Mouse (Mus musculus) Muller cell, postnatal 12 days (primary cell): ENCODE data around the gene Nr3c2.

ENCODE experiments used
- DNase-seq: peaks from one replicate; pipeline ENCODE4 v3.0.0-alpha.2; 2015; ENCODE audit errors: inconsistent ontology term

Nr3c2 gene

DNA sequence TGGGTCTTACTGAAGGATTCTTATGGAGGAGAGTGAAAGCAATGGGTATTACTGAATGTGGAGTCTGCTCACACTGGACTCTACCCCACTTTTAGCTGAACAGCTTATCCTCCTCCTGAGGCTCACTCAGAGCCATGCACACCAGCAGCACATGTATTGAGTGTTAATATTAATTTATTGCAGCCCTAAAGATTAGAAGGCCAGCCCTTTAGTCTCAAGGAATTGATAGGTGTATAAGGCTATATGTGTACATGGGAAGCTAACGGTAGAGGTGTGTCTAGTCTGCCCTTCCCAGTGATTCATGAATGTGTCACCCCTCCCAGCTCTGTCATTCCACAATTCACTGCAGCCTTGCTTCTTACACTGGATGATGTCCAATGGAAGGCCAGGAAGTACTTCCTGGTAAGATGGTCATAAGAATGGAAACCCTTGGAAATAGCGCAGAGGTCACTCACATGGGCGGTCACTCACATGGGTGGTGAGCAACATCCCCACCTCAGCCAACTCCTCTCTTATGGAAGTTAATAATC, 156.3 kb downstream of the Nr3c2 start:
- DNase-seq = no peak

DNA sequence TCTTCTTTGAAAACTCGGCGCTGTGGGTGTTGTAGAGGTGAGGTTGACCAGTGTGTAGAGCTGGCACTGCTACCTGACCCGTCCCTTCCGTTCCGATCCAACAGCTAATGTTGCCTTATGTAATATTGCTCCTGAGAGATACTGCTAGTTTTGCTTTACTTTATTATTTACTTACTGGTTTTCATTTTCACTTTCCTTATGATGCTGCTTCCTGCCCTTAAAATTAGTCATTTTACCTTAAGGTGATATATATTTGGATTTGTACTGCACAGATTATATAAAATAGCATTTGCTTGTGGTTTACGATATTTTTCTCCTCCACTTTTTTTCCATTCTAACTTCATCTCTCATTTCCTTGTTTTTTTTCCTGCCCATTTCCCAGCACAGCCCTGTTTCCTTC, 157.6 kb downstream of the Nr3c2 start:
- no peak for DNase-seq

DNA sequence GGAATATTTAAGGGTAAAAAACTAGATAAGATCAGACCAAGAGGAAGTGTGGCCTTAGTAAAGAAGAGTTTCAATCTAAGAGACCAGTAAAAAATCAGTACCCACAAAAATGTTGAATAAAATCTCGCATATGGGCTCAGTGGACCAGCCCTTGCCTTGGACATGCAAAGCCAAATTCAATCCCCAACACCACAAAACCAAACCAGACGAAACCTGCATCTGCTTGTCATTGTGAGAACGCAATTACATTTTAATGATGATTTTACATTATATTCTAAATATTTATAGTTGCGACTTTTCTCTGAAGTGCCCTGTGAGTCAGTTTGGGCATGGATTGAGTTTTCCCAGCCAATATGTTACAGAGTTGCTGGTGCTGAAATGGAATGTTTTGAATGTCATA, 183.4 kb downstream of the Nr3c2 start:
- no peak for DNase-seq

DNA sequence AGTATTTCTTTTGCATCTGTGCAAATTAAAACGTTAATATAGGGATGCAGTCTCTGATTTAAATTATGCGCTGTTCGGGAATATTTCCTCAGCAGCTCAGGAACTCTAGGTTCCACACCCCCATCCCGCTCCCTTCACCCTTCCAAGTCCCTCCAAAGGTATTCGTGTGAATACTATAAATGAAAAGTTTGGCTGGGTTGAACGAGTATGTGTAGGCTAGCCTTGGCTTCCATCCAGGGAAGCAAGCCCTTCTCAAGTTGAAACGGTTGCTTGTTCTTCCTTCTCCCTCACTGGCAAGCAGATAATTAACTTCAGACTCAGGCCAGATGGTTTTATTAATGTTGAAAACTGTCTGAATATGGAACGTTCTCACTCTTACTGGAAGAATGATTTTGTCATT, 186.8 kb downstream of the Nr3c2 start:
- no peak for DNase-seq

DNA sequence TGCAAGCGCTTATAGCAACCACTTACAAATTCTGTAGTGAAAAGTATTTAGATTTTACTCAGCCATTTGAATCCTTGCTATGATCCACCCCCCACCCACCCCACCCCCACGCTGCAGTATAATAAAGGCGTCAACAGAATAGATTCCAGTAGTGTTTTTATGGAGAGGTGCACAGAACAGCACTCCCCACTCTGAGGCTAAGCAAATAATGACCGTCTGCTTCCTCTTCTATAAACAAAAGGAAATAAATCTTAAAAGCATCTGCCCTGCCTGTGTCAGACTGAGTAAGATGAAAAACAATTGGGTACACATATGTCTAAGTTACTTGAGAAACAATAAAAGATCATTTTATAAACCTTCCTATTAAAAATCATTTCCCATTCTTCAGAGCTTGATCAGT, 197.5 kb downstream of the Nr3c2 start:
- no peak for DNase-seq

DNA sequence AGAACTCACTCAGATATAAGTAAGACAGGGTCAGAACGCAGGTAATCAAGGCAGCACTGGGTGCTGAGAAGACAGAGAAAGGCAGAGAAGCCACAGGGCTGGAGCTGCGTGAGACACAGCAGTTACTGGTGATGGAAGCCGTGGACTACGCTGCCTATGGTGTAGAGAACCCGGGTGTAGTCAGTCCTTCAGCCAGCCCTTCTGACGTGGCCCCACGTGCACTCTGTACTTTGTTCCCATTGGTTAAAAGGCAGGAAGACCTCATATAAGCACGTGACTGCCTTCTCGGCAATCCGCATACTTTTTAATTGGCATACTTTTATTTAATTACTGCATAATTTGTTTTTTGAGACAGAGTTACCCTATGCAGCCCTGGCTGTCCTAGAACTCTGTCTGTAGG, 198.9 kb downstream of the Nr3c2 start:
- no peak for DNase-seq

DNA sequence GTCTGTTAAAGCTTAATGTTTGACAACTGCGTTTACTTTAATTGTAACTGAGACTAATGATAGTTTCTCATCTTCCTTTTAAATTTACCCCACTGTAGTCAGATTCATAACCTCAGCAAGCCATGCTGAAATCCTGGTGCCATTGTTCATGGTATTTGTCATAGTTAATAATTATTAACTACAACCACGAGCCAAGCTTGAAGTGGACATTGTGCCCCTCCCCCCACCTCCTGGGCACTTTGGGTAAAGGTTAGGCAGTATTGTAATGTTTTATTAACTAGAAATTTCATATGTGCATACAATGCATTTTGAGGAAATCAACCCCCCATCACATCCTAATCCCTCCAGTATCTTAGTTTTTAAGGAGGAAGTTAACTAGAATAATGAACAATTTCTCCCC, 201.1 kb downstream of the Nr3c2 start:
- DNase-seq = no peak

DNA sequence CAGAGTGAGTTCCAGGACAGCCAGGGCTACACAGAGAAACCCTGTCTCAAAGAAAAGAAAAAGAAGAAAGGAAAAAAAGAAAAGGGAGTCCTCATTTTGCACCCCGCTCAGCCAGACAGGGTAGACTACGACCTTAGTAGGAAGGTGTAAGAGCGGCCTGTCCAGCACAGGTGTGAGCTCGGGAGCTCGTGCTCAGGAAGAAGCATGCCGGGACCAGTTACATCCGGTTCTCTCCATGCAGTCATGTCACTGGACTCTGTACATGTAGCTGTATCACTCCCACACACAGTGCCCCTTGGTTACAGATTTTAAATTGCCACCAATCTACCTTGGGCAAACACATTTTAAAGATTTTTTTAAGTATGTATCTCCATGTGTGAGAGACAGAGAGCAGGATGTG, 203.6 kb downstream of the Nr3c2 start:
- DNase-seq = no peak

DNA sequence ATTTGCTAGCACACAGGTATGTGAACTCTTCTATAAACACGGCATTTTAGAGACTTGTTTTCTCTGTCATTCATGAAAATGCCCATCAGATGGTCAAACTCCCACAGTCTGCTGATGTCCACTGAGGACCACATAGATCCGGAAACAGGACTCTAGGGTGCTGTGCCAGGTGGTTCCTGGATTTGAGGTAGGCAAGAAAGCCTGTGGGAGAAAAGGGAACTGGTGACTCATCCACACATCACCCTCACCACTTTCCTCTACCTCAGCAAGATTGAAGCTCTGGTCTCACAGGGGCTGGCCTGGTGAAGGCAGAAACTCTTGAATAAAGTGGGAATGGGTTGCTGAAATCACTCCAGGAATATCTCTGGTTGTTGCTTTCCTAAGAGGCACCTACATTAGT, 213.5 kb downstream of the Nr3c2 start:
- DNase-seq = no peak

DNA sequence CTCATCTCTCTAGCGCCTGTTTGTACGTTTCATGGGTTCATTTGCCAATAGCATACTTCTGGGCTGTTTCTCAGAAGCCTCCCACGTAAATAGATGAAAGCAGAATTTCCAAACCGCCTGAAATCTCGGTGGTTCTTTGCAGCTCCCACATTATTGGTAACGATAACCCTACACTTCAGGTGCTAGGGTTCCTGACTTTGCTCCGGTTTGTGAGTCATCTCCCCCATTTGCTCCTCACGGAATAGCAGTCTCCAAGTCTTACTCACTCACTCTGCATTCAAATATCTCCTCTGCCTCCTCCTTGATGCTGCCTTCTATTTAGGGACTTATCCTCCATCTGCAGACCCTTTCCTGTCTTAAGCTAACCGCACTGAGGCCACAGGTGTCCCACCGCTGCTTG, 215.5 kb downstream of the Nr3c2 start:
- DNase-seq = no peak

DNA sequence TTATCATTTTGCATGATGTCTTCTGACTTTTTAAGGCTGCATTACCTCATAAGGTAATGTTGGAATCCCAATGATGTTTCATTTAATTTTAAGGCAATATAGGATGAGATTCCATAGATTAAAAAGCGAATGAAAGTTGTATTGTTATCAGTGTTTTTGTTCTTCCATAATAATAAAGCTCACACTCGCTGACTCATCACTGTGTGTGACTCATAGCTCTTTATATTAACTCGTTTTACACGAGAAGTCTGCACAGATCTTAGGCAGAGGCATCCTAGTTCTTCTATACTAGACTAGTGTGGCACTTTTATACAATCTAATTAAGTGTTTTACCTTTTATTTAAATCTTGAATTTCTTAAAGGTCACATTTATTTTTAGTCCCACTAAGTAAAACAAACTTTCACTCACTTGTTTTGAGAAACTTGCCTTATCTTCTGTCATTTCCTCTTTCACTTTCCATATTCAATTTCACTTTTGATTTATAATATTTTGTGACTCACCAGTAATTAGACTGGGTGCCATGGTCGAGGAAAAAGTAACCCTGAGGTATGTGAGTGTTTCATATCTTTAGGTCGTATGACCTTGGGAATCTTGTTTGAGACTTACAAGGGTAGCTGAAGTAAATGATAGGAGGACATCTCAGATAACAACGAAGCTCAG, 217.3 kb downstream of the Nr3c2 start:
- no peak for DNase-seq

DNA sequence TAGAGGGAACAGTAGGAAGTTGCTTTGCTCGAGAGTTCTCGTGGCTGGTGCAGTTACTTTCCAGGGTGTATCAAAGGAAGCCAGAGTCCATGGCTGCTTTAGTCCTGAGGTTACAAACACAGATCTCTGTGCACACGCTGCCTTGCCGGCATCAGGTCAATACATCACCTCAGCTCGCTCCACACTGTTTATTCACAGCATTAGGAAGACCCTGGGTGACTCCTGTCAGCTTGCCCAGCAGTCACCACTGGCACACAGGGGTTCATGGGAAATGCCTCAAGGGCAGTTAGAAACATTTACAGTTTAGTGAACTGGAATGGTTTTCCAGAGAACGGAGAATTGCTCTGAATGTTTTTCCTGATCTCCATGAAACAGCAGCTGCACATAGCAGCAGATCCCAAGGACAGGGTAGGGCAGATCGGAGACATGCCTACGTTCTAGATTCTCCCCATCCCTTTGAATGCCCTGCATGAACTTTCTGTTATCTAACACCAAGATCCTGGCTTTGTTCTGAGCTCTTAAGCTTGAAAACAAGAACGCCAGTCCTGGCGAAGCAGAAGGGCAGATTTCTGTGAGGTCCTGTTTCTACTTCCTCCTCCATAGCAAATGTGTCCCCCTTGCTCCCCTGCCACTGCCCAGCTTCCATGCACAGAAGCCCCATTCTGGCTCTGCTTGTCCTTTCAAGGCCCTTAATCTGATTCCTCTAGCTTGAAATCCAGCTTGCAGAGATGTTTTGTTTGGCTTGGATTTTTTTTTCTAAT, 221.7 kb downstream of the Nr3c2 start:
- peak; percentile 36 for DNase-seq

DNA sequence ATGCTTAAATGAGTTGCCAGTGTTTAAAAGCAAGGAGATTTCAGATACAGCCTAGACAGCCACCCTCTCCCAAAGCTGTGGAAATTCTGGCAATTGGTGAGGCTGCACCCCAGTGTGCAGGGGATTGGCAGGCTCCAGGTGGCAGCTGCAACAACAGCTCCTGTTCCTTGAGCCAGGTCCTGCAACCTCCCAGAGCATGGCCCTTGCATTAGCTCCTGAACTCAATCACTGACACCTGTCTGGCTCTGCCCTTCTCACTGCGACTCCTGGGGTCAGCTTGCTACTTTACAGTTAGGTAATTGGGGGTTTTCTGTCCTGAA, 222.3 kb downstream of the Nr3c2 start:
- DNase-seq = no peak

DNA sequence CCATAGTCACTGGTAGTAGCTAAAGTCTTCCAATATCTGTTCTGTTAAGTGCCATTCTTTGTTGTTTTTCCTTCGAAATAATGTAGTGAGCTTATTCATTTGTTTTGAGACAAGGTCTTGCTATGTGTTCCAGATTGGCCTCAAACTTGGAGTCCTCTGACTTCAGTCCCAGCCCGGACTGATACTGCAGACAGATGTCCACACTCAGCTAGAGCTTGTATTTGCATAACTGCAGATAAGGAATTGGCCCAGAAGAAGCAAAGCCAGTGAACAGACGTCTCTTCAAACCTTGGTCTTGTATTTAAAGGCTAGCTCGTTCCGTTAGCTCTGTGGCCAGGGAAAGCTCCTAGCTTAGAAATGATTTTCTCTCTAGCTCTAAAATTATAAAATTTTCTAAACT, 223.1 kb downstream of the Nr3c2 start:
- no peak for DNase-seq

DNA sequence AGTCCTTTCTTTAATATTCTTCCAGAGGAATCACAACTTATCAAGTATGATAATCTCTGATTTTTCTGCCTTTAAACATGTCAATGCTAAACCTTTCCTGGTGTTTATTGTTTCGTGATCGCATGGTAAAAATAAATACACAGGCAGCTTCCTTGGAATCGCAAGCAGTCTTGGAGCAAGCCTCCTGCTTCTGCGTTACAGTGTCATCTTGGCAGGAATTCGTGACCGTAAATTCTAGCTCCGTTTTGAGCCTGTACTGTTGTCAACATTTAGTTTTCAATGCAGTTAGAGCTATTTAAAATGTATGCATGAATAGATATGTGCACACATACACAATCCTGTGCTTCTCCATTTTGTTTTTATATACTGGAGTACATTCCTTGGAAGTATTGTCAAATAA, 226.5 kb downstream of the Nr3c2 start:
- DNase-seq = no peak

DNA sequence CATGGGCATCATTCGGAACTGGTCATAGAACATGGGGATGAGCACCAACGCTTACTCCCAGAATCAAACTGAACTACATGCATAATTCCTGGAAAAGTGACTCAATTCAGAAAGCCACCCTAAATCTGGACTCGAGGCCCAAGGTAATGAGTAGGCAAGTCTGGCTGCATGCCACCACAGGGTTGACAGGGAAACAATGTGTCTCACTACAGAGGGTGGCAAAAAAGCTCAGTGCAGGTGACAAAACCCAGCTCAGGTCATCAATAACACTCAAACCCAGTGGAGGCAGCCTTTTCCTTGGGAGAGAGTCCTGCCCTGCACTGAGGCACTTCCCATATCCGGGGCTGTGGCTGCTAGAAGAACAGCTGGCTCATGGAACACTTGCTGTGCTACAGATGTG, 228.8 kb downstream of the Nr3c2 start:
- DNase-seq = no peak

DNA sequence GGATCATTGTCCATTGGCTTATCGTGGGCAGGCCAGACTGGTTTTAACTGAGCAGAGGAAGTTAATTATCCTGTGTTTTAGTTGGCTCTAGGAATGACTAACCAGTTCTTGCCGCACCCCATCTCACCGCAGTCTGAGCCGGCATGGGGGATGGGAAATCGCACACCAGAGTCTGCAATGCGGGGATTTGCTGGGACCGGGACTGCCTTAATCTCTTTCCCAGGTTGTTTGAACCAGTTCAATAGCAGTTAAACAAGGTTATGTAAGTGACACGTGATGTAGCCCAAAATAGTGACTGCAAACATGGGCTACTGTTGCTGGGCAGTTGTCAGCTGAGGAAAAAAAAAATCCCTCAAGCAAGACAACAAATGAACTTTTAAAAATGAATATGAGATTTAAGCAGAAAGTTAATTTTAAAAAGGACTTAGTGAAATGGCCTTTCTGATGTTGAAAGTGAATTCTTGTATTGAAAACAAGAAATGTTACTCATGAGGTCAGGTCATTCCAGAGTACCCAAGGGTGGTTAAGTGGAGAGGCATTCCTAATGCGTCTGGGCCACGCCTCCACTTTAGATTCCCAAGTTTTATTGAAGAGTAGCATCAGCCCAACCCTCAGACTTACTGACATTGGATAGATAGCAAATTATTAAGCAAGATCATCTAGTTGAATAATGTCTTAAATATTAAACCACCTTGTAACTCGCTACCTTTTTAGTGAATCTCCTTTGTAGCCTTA, 233.8 kb downstream of the Nr3c2 start:
- peak; percentile 58 for DNase-seq

DNA sequence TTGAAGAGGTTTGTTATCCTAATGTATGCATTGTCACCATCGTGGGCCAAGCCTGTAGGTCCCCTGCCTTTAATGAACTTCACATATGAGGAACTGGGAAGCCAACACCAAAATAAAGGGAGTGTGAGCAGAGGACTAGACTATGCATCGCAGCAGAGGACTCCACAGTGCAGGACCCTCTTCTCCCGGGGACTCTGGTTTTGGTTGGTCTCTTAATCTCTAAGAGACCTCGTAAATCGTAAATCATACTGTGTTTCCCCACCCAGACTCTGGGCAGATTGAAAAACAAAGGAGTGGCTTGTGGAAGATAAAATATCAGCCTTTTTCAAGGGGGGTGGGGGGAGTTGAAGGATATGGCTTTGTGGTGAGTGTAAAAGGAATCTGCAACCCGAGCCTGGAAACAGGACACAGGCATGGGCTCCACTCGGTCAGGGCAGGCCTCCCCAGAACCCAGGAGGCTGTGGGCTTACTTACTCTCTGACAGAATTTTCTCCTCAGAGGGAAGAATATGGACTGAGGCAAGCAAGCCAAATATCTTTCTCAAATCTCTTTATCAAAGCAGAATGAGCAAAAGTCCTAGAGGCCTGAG, 234.6 kb downstream of the Nr3c2 start:
- DNase-seq = no peak

DNA sequence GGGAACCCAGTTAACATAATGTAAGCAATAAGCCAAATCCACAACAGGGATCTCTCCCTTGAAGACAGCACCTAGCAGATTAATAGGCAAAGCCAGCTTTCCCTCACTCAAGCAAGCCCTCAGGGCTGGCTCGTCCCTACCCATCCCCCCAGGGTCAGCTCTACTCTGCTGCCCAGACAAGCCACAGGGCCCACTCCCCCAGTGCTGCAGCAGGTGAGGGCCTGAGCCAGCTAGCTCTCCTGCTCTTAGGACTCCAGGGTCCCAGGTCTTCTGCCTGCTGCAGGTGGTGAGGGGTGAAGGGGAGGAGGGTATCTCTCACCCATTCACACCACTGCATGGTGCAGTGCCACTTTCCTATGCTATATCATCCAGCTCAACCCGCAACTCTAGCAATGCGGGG, 246.0 kb downstream of the Nr3c2 start:
- no peak for DNase-seq

DNA sequence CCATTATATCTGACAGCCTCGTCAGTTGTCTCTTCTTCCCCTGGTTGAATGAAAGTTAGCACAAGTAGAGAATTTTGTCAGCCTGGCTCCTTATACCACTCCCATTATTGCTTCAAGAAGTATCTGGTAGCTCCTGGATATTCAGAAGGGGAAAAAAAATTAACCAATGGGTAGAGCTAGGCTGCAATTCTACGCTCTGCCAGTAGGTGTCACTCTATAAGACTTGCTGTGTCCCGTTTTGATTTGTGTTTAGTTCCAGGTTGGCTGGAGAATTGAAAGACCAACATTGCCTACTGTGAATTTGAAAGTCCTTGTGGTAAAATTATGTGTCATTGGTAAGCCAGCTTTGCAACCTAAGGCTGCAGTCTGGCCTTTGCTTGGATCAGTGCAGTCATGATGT, 255.3 kb downstream of the Nr3c2 start:
- DNase-seq = no peak

DNA sequence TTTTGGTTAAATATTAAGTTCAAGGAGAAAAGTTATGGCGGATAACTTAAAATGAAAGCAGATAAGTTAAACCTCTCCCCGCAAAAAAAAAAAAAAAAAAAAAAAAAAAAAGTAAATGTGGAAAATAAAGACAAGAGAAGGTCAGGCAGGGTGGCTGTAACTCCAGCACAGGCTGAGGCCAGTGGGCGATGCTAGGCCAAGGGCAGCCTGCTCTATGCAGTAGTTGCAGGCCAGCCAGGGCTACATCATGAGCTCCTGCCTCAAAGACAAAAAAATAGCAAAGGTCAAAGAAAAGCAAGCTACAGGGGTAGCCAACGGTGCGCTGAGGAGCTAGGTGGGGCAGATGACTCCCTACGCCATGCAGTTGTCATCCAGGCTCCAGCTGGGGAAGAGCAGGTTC, 270.1 kb downstream of the Nr3c2 start:
- no peak for DNase-seq

DNA sequence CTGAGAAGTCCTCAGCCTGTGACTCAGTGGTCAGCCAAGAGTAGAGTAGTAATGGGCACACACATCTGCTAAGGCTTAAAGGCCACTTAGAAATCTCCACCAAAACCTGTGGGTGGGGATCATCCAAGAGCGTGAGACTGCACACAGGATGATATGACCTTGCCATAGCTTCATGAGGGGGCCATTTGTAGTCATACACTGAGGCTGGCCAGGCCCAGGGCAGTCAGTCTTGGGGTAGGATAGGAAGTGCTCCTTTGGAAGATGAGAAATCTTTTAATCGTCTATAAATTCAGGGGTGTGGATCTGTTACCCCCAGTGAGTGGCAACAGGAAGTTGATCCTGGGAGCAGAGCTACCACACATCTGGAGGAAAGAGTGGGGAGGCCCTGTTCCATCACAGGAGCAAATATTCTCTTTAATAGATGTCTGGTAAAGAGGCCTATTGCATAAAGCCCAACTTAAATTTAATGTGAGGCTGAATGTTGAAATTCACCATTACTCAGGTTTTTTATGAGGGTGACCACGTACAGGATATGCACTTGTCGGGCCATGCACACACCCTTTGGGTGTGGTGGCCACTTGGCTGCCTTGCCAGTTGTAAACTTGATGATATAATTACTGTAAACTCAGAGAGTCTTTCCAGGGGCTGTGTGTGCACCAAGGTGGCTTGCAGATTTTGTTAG, 270.7 kb downstream of the Nr3c2 start:
- DNase-seq = no peak
